ENCODE assay signal across 17 mouse cellular contexts in genomic region chrX:162565501-162565900, GRCm38 (mm10).
"Had no signal": no experiment of that assay in that cellular context is flagged by ENCODE, and none has a peak within 500 bp of the region (broad histone marks: within the 10 kb centered on the region; RNA-seq: fewer than 3 reads in every experiment).

No protein-coding gene starts in this region.

- DNase-seq: lung, adult 2 months; lung, postnatal 14 days; lung, postnatal 36 days; right cerebral cortex, postnatal 14 days; thymus, adult 2 months; thymus, postnatal 25 days; thymus, postnatal 4 days had no signal

- H3K27ac ChIP-seq: lung, embryonic 15.5 days; macrophage; midbrain, embryonic 13.5 days; midbrain, embryonic 15.5 days; neural tube, embryonic 12.5 days; stomach, embryonic 15.5 days; stomach, postnatal 0 days had no signal

- ATAC-seq: lung, postnatal 0 days; midbrain, embryonic 13.5 days; midbrain, embryonic 15.5 days had no signal

- H3K9me3 ChIP-seq: lung, embryonic 15.5 days; megakaryocyte, embryonic 14.5 days; midbrain, embryonic 13.5 days; midbrain, embryonic 15.5 days; neural tube, embryonic 12.5 days; stomach, embryonic 15.5 days had no signal

- H3K4me3 ChIP-seq: lung, embryonic 15.5 days; megakaryocyte, embryonic 14.5 days; midbrain, embryonic 13.5 days; midbrain, embryonic 15.5 days; neural tube, embryonic 12.5 days; stomach, embryonic 15.5 days had no signal

- H3K27me3 ChIP-seq: neural tube, embryonic 12.5 days; stomach, embryonic 15.5 days had no signal

- H3K36me3 ChIP-seq: lung, embryonic 15.5 days; midbrain, embryonic 13.5 days; midbrain, embryonic 15.5 days; neural tube, embryonic 12.5 days; stomach, embryonic 15.5 days had no signal

- H3K4me1 ChIP-seq: lung, embryonic 15.5 days; megakaryocyte, embryonic 14.5 days; midbrain, embryonic 13.5 days; midbrain, embryonic 15.5 days; neural tube, embryonic 12.5 days; stomach, embryonic 15.5 days had no signal

- H3K4me2 ChIP-seq: lung, embryonic 15.5 days; midbrain, embryonic 11.5 days; midbrain, embryonic 13.5 days; midbrain, embryonic 15.5 days; neural tube, embryonic 12.5 days; stomach, embryonic 15.5 days had no signal

- H3K9ac ChIP-seq: lung, embryonic 15.5 days; midbrain, embryonic 13.5 days; midbrain, embryonic 15.5 days; neural tube, embryonic 12.5 days; stomach, embryonic 15.5 days had no signal
